Mouse (Mus musculus) sigmoid colon, adult 10 weeks (tissue): ENCODE measurements around the gene Olfr1124. TPM values are rescaled to one million over a fixed set of nuclear protein-coding genes. Genes with fewer than 3 reads are reported as not detected.

ENCODE experiments used
- polyA plus RNA-seq: library from polyadenylated mRNA; stranded (reverse); fragments of 350-450 nt; fragmentation: Illumina TruSeq; extraction: RNeasy Lipid Tissue Mini Kit (QIAGEN cat#74804); gene quantifications from one replicate; pipeline ENCODE4 v1.2.3, GENCODE M21; 2014; ENCODE audit warnings: low read depth, low replicate concordance

Gene Olfr1124
- not detected for polyA plus RNA-seq

DNA sequence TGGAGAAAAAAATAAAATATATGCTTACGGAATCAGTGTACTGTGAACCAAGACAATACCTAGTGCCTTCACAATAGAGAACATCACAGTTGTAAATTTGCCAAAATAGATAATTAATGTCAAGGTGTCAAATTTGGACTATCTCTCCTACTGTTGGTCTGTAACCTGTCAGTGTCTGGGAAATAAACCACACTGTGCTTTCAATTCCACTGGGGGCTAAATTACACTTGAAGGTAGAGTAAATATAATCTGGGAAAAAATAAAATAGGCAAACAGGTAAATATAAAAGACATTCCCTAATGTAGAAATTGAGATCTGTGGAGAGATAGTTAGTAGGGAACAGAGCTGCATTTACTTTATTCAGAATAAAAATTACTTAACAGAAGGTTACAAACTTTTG lies at the start of gene Olfr1124:
Gene Olfr1124, plus strand, starts transcription at position 301 of the 400 bp plus-strand sequence.

DNA sequence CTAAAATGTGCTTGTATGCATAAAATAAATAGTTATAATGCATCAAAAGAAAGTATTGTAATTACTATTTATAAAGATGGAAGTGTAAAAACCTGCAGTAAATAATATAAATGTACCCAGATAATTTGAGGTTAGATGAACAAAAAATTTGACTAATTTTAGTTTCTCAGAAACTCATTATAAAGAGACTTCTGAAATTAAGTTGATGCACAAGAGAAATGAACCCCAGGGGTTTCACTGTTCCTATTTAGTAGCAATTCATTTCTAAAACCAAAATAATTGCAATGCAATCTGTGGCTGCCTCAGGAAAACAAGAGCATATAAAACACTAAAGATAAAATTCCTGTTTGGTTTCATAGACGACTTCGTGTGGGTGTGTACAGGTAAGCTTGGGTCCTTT lies 44.5 kb upstream of the Olfr1124 start, which contains the start of gene Olfr1122:
Gene Olfr1122, plus strand, starts transcription at position 301 of the 400 bp plus-strand sequence.

DNA sequence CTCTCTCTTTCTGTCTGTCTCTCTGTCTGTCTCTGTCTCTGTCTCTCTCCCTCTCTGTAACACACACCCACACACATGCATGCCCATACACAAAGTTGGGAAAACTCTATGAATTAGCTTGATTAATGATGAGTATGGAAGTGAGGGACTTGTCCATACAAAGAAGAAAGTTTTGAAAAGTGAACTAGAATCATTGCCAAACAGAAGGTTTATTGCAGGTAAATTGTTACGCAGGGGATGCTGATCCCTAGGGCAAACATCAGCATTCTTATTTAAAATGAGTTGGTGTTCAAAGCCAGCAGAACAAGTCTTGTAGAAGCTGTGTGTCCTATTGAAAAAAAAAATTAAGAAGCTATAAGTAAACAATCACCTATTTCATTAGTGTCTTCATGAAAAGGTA lies 13.7 kb upstream of the Olfr1124 start, which contains the start of gene Olfr1123:
Gene Olfr1123, plus strand, starts transcription at position 301 of the 400 bp plus-strand sequence.

DNA sequence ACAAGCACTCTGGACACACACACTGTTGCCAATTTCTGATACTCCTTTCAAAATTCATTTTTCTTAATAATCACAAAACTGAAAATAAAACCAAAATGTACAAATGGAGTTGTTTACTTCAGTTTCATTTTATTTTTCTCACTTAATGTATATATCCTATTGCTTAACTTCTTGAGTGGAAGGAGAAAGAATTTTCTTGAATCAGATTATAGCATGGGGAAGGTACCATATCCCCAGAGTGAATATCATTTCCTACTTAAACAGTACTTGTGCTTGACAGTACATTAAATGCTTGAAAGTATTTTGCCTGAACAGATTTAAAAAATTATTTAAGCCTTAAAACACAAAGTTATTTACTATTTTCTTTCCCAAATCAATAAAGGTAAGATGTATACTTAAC lies 23.6 kb downstream of the Olfr1124 start, which contains the start of gene Olfr1126:
Gene Olfr1126, plus strand, starts transcription at position 301 of the 400 bp plus-strand sequence.

Other genes with a start within 250 kb of the Olfr1124 start
- gene Olfr1112, start 242.5 kb upstream of the Olfr1124 start, polyA plus RNA-seq, result not detected
- not detected for gene Olfr1113, start 221.3 kb upstream of the Olfr1124 start, polyA plus RNA-seq
- gene Olfr1115, start 182.3 kb upstream of the Olfr1124 start, polyA plus RNA-seq, result not detected
- not detected for gene Olfr1116, start 162.7 kb upstream of the Olfr1124 start, polyA plus RNA-seq
- gene Olfr1118, start 122.7 kb upstream of the Olfr1124 start, polyA plus RNA-seq, result not detected
- not detected for gene Olfr1120, start 75.5 kb upstream of the Olfr1124 start, polyA plus RNA-seq
- not detected for gene Olfr1121, start 60.4 kb upstream of the Olfr1124 start, polyA plus RNA-seq
- gene Olfr1122, start 44.4 kb upstream of the Olfr1124 start, polyA plus RNA-seq, result not detected
- not detected for gene Olfr1123, start 13.6 kb upstream of the Olfr1124 start, polyA plus RNA-seq
- gene Olfr1126, start 23.7 kb downstream of the Olfr1124 start, polyA plus RNA-seq, result not detected
- not detected for gene Pramel7, start 66.8 kb downstream of the Olfr1124 start, polyA plus RNA-seq
- not detected for gene Pramel6, start 76.3 kb downstream of the Olfr1124 start, polyA plus RNA-seq
- gene Olfr153, start 101.5 kb downstream of the Olfr1124 start, polyA plus RNA-seq, result not detected
- gene Olfr1128, start 115.3 kb downstream of the Olfr1124 start, polyA plus RNA-seq, result not detected
- gene Olfr1129, start 143.6 kb downstream of the Olfr1124 start, polyA plus RNA-seq, result not detected
- not detected for gene Olfr1130, start 175.9 kb downstream of the Olfr1124 start, polyA plus RNA-seq
- not detected for gene Olfr1131, start 196.8 kb downstream of the Olfr1124 start, polyA plus RNA-seq
- not detected for gene Olfr1132, start 207.3 kb downstream of the Olfr1124 start, polyA plus RNA-seq
- gene Olfr1133, start 217.1 kb downstream of the Olfr1124 start, polyA plus RNA-seq, result not detected
- gene Olfr1134, start 228.2 kb downstream of the Olfr1124 start, polyA plus RNA-seq, result not detected
- gene Olfr1135, start 243.4 kb downstream of the Olfr1124 start, polyA plus RNA-seq, result not detected